Mouse (Mus musculus) MEL (cell line): ENCODE measurements at regions not wholly inside any gene's neighbourhood (a gene's known extent, or its start where the extent isn't known, plus 50 kb on each side); places are given as distances from the start of the nearest gene placed in this dataset.

Experiments used
- DNase-seq: peaks from one replicate; pipeline ENCODE4 v3.0.0; 2011; ENCODE audit warnings: low read depth, low spot score
- H3K27ac ChIP-seq: 2 replicates; pipeline ENCODE4 v1.5.1; 2012; ENCODE audit warnings: low read depth, mild to moderate bottlenecking, control low read depth, low read length, moderate library complexity; ENCODE audit not compliant: control insufficient read depth
- H3K27me3 ChIP-seq, 2 experiments: fragments of 150-350 bp in 1 of 2; sonication (generic) in 1 of 2; 2 replicates each; pipeline ENCODE4 v1.6.1; 2012; ENCODE audit warnings: low read length in 2 of 2, mild to moderate bottlenecking in 2 of 2, improper control_type of control experiment in 1 of 2, moderate library complexity in 1 of 2; ENCODE audit not compliant: insufficient read depth in 2 of 2, control insufficient read depth in 1 of 2
- H3K36me3 ChIP-seq, 2 experiments: 2 replicates each; pipeline ENCODE4 v1.6.1; 2012 to 2014; ENCODE audit warnings: low read length in 2 of 2, improper control_type of control experiment in 1 of 2, inconsistent platforms in 1 of 2, mild to moderate bottlenecking in 1 of 2; ENCODE audit not compliant: insufficient read depth in 2 of 2, control insufficient read depth in 1 of 2
- H3K4me1 ChIP-seq, 2 experiments: fragments of 150-350 bp in 1 of 2; sonication (generic) in 1 of 2; 2 replicates each; pipeline ENCODE4 v1.6.1; 2012; ENCODE audit warnings: low read length in 2 of 2, improper control_type of control experiment in 1 of 2, mild to moderate bottlenecking in 1 of 2; ENCODE audit not compliant: insufficient read depth in 2 of 2, control insufficient read depth in 1 of 2
- H3K4me3 ChIP-seq, 2 experiments: fragments of 150-350 bp in 1 of 2; sonication (generic) in 1 of 2; 2 replicates each; pipeline ENCODE4 v1.5.1; 2012; ENCODE audit warnings: low read depth in 2 of 2, low read length in 2 of 2, mild to moderate bottlenecking in 2 of 2, moderate library complexity in 2 of 2, control low read depth in 1 of 2, improper control_type of control experiment in 1 of 2; ENCODE audit not compliant: control insufficient read depth in 1 of 2, insufficient read depth in 1 of 2
- H3K79me2 ChIP-seq: 2 replicates; pipeline ENCODE4 v1.6.1; 2012; ENCODE audit warnings: mild to moderate bottlenecking, low read length, moderate library complexity; ENCODE audit not compliant: control insufficient read depth, poor library complexity, insufficient read depth
- H3K9ac ChIP-seq: 2 replicates; pipeline ENCODE4 v1.6.1; 2012; ENCODE audit warnings: low read depth, mild to moderate bottlenecking, control low read depth, low read length, moderate library complexity; ENCODE audit not compliant: control insufficient read depth, poor library complexity, severe bottlenecking
- H3K9me3 ChIP-seq: fragments of 150-350 bp; sonication (generic); replicated peaks from 2 replicates; pipeline ENCODE4 v1.6.1; 2012; ENCODE audit warnings: mild to moderate bottlenecking, low read length, improper control_type of control experiment, moderate library complexity; ENCODE audit not compliant: insufficient read depth
- CHD1 ChIP-seq: IDR thresholded peaks from 2 replicates; pipeline ENCODE4 v1.6.1; 2012; ENCODE audit warnings: low read depth, mild to moderate bottlenecking, inconsistent platforms, low read length, improper control_type of control experiment
- EP300 ChIP-seq, 2 experiments: IDR thresholded peaks; 2 replicates each; pipeline ENCODE4 v1.6.1; 2011; ENCODE audit warnings: improper control_type of control experiment in 2 of 2, low read length in 2 of 2, low read depth in 1 of 2, mild to moderate bottlenecking in 1 of 2
- GATA1 ChIP-seq: IDR thresholded peaks from 2 replicates; pipeline ENCODE4 v1.6.1; 2011; ENCODE audit warnings: low read depth, low read length, improper control_type of control experiment
- HCFC1 ChIP-seq: IDR thresholded peaks from 2 replicates; pipeline ENCODE4 v1.6.1; 2012; ENCODE audit warnings: low read depth, mild to moderate bottlenecking, inconsistent platforms, low read length, improper control_type of control experiment, moderate library complexity
- KAT2A ChIP-seq: conservative IDR thresholded peaks from 2 replicates; pipeline ENCODE4 v1.6.1; 2012; ENCODE audit warnings: low read depth, low read length, improper control_type of control experiment, inconsistent platforms
- MAX ChIP-seq: IDR thresholded peaks from 2 replicates; pipeline ENCODE4 v1.6.1; 2011; ENCODE audit warnings: low read length, improper control_type of control experiment
- MXI1 ChIP-seq: IDR thresholded peaks from 2 replicates; pipeline ENCODE4 v1.6.1; 2011; ENCODE audit warnings: mild to moderate bottlenecking, low read depth, low read length, improper control_type of control experiment
- POLR2AphosphoS2 ChIP-seq: IDR thresholded peaks from 2 replicates; pipeline ENCODE4 v1.6.1; 2011; ENCODE audit warnings: low read length, improper control_type of control experiment
- RAD21 ChIP-seq: IDR thresholded peaks from 2 replicates; pipeline ENCODE4 v1.6.1; 2011; ENCODE audit warnings: mild to moderate bottlenecking, low read depth, low read length, improper control_type of control experiment
- TBP ChIP-seq: IDR thresholded peaks from 2 replicates; pipeline ENCODE4 v1.8.0; 2011; ENCODE audit warnings: low read depth, low read length, improper control_type of control experiment
- USF1 ChIP-seq: IDR thresholded peaks from 2 replicates; pipeline ENCODE4 v1.6.1; 2014; ENCODE audit warnings: low read depth, mild to moderate bottlenecking, inconsistent platforms, low read length, improper control_type of control experiment, moderate library complexity
- ZNF384 ChIP-seq: IDR thresholded peaks from 2 replicates; pipeline ENCODE4 v1.6.1; 2012; ENCODE audit warnings: low read depth, mild to moderate bottlenecking, inconsistent platforms, low read length, improper control_type of control experiment

- no peaks in the 10 kb centered on the region for H3K9me3 ChIP-seq
- H3K27me3 ChIP-seq = no peaks in the 10 kb centered on the region
- H3K4me1 ChIP-seq = no peaks in the 10 kb centered on the region
- no peak overlapping the region for H3K9ac ChIP-seq
- no peak for DNase-seq
- H3K4me3 ChIP-seq = no peak overlapping the region
- no peak for TF ChIP-seq KAT2A
- H3K27ac ChIP-seq = no peak overlapping the region
- no peaks in the 10 kb centered on the region for H3K79me2 ChIP-seq
- no peaks in the 10 kb centered on the region for H3K36me3 ChIP-seq
Measured at GRCm38 (mm10) chr7:113087646-113088045, 119.6 kb upstream of the Arntl start.

- no peak for TF ChIP-seq POLR2AphosphoS2
- TF ChIP-seq MXI1 = no peak
- TF ChIP-seq EP300 (IDR thresholded peaks at IDR 0.05; ENCODE audit: low read depth in 1 of 2, low read length in 2 of 2) = no peak
- TF ChIP-seq TBP = no peak
- TF ChIP-seq ZNF384 = no peak
- TF ChIP-seq MAX = no peak
- DNase-seq = no peak
- no peak overlapping the region for H3K4me3 ChIP-seq
Measured at GRCm38 (mm10) chr7:113089044-113089443, 118.2 kb upstream of the Arntl start.

GRCm38 (mm10) chr7:113093931-113094330 is 113.3 kb upstream of the Arntl start:
- Histone ChIP-seq H3K27me3 (no peaks in the 10 kb centered on the region), H3K27ac (no peak overlapping the region), H3K4me1 (no peaks in the 10 kb centered on the region), H3K9ac (no peak overlapping the region), H3K9me3 (no peaks in the 10 kb centered on the region), H3K4me3 (no peak overlapping the region), H3K36me3 (no peaks in the 10 kb centered on the region), H3K79me2 (no peaks in the 10 kb centered on the region)
- no peak for DNase-seq
- TF ChIP-seq MAX (no peak), USF1 (no peak), CHD1 (no peak), RAD21 (no peak), HCFC1 (no peak), GATA1 (no peak)

More at GRCm38 (mm10) chr7:113089044-113089443, 118.2 kb upstream of the Arntl start:
- H3K9ac ChIP-seq = no peak overlapping the region
- H3K4me1 ChIP-seq = no peaks in the 10 kb centered on the region
- H3K79me2 ChIP-seq = no peaks in the 10 kb centered on the region
- H3K9me3 ChIP-seq = no peaks in the 10 kb centered on the region
- H3K36me3 ChIP-seq = no peaks in the 10 kb centered on the region
- H3K27ac ChIP-seq = no peak overlapping the region
- no peaks in the 10 kb centered on the region for H3K27me3 ChIP-seq
